Mouse (Mus musculus) heart, postnatal 4 days (tissue): Measurements from ENCODE around the gene Vwa5b1. TPM values are rescaled to one million over a fixed set of nuclear protein-coding genes. Genes with fewer than 3 reads are reported as not detected.

Source experiments
- DNase-seq: peaks from one replicate; pipeline ENCODE4 v3.0.0; 2021
- total RNA-seq, 2 experiments: library from RNA; stranded (reverse); gene quantifications; 2 replicates each; pipeline ENCODE4 v1.2.3; 2021

Gene Vwa5b1
- total RNA-seq: not detected

GRCm38 (mm10) chr4:138635428-138636145 lies at the start of gene Vwa5b1:
Vwa5b1 (minus strand) TSS chr4:138635884.
- no peak for DNase-seq

- DNase-seq: no peak
Measured at GRCm38 (mm10) chr4:138682760-138683159, 47.1 kb upstream of the Vwa5b1 start.

- DNase-seq: no peak
Measured at GRCm38 (mm10) chr4:138680124-138680523, 44.4 kb upstream of the Vwa5b1 start.

GRCm38 (mm10) chr4:138677579-138677978 lies 41.9 kb upstream of the Vwa5b1 start:
- peak; percentile 24 for DNase-seq

GRCm38 (mm10) chr4:138676480-138676879 lies 40.8 kb upstream of the Vwa5b1 start:
- peak; percentile 32 for DNase-seq

- no peak for DNase-seq
Measured at GRCm38 (mm10) chr4:138672160-138672559, 36.5 kb upstream of the Vwa5b1 start.

- DNase-seq: no peak
Measured at GRCm38 (mm10) chr4:138670093-138670889, 34.6 kb upstream of the Vwa5b1 start.

- DNase-seq: no peak
Measured at GRCm38 (mm10) chr4:138666521-138666920, 30.8 kb upstream of the Vwa5b1 start.

- DNase-seq: no peak
Measured at GRCm38 (mm10) chr4:138659936-138660602, 24.4 kb upstream of the Vwa5b1 start.

GRCm38 (mm10) chr4:138653056-138653455 lies 17.4 kb upstream of the Vwa5b1 start:
- no peak for DNase-seq

- no peak for DNase-seq
Measured at GRCm38 (mm10) chr4:138651881-138652280, 16.2 kb upstream of the Vwa5b1 start.

GRCm38 (mm10) chr4:138648096-138648635 lies 12.5 kb upstream of the Vwa5b1 start:
- no peak for DNase-seq

GRCm38 (mm10) chr4:138642272-138642671 lies 6.6 kb upstream of the Vwa5b1 start:
- DNase-seq: no peak

GRCm38 (mm10) chr4:138636146-138636511 lies 445 bp upstream of the Vwa5b1 start:
- no peak for DNase-seq

- no peak for DNase-seq
Measured at GRCm38 (mm10) chr4:138628256-138628655, 7.4 kb downstream of the Vwa5b1 start.

GRCm38 (mm10) chr4:138614454-138614853 lies 21.2 kb downstream of the Vwa5b1 start:
- no peak for DNase-seq

- DNase-seq: no peak
Measured at GRCm38 (mm10) chr4:138601926-138602325, 33.8 kb downstream of the Vwa5b1 start.

GRCm38 (mm10) chr4:138597904-138598347 lies 37.8 kb downstream of the Vwa5b1 start:
- DNase-seq: peak; percentile 59

- no peak for DNase-seq
Measured at GRCm38 (mm10) chr4:138596391-138597130, 39.1 kb downstream of the Vwa5b1 start.

GRCm38 (mm10) chr4:138584946-138585345 lies 50.7 kb downstream of the Vwa5b1 start:
- DNase-seq: no peak

- no peak for DNase-seq
Measured at GRCm38 (mm10) chr4:138582446-138582845, 53.2 kb downstream of the Vwa5b1 start.

- no peak for DNase-seq
Measured at GRCm38 (mm10) chr4:138578406-138578805, 57.3 kb downstream of the Vwa5b1 start.
